Mouse (Mus musculus): ENCODE results near the gene Gm43064. TPM values are rescaled to one million over a fixed set of nuclear protein-coding genes. Genes with fewer than 3 reads are reported as not detected.

Gene Gm43064
- polyA plus RNA-seq, 1 experiment from 2014 or later: 0.22 TPM

GRCm38 (mm10) chr3:103867424-103867971, 58.1 kb downstream of the Gm43064 start:
- no peaks in the 10 kb centered on the region for H3K36me3 ChIP-seq
- no peaks in the 10 kb centered on the region for H3K27me3 ChIP-seq (ENCODE audit: low read depth, poor library complexity, severe bottlenecking)
- no peaks in the 10 kb centered on the region for H3K9me3 ChIP-seq (replicated peaks)
- DNase-seq (ENCODE audit: low spot score): no peak
- 90% methylated on average over 5 of the region's 5 CpGs for WGBS
- no peak overlapping the region for H3K4me3 ChIP-seq
- H3K4me1 ChIP-seq: no peaks in the 10 kb centered on the region
- no peak overlapping the region for H3K27ac ChIP-seq (replicated peaks)

GRCm38 (mm10) chr3:103868008-103868407, 58.6 kb downstream of the Gm43064 start:
- H3K4me1 ChIP-seq: no peaks in the 10 kb centered on the region
- no peak overlapping the region for H3K4me3 ChIP-seq
- 92% methylated on average over 4 of the region's 4 CpGs for WGBS
- no peaks in the 10 kb centered on the region for H3K9me3 ChIP-seq (replicated peaks)
- H3K27ac ChIP-seq (replicated peaks): no peak overlapping the region
- H3K27me3 ChIP-seq (ENCODE audit: low read depth, poor library complexity, severe bottlenecking): no peaks in the 10 kb centered on the region
- DNase-seq (ENCODE audit: low spot score): no peak
- no peaks in the 10 kb centered on the region for H3K36me3 ChIP-seq

- H3K36me3 ChIP-seq: no peaks in the 10 kb centered on the region
- H3K9me3 ChIP-seq (replicated peaks): no peaks in the 10 kb centered on the region
- no peaks in the 10 kb centered on the region for H3K27me3 ChIP-seq (ENCODE audit: low read depth, poor library complexity, severe bottlenecking)
- H3K27ac ChIP-seq (replicated peaks): no peak overlapping the region
- no peaks in the 10 kb centered on the region for H3K4me1 ChIP-seq
- 71% methylated on average over 3 of the region's 3 CpGs for WGBS
- H3K4me3 ChIP-seq: no peak overlapping the region
- no peak for DNase-seq (ENCODE audit: low spot score)
These were observed 63.3 kb downstream of the Gm43064 start for GRCm38 (mm10) chr3:103872663-103873098.

GRCm38 (mm10) chr3:103874329-103874728, 65.0 kb downstream of the Gm43064 start:
- no peaks in the 10 kb centered on the region for H3K27me3 ChIP-seq (ENCODE audit: low read depth, poor library complexity, severe bottlenecking)
- no peak overlapping the region for H3K4me3 ChIP-seq
- no peaks in the 10 kb centered on the region for H3K9me3 ChIP-seq (replicated peaks)
- no peak for DNase-seq (ENCODE audit: low spot score)
- H3K36me3 ChIP-seq: no peaks in the 10 kb centered on the region
- WGBS: 78% methylated on average over 7 of the region's 7 CpGs
- no peaks in the 10 kb centered on the region for H3K4me1 ChIP-seq
- no peak overlapping the region for H3K27ac ChIP-seq (replicated peaks)

- H3K9me3 ChIP-seq (replicated peaks): no peaks in the 10 kb centered on the region
- no peak for DNase-seq (ENCODE audit: low spot score)
- no peaks in the 10 kb centered on the region for H3K27me3 ChIP-seq (ENCODE audit: low read depth, poor library complexity, severe bottlenecking)
- H3K36me3 ChIP-seq: no peaks in the 10 kb centered on the region
- no peaks in the 10 kb centered on the region for H3K4me1 ChIP-seq
- WGBS: 85% methylated on average over 11 of the region's 11 CpGs
- H3K27ac ChIP-seq (replicated peaks): no peak overlapping the region
- H3K4me3 ChIP-seq: no peak overlapping the region
These were observed 76.6 kb downstream of the Gm43064 start for GRCm38 (mm10) chr3:103885946-103886345.

GRCm38 (mm10) chr3:103887581-103887980, 78.2 kb downstream of the Gm43064 start:
- Histone ChIP-seq H3K4me1 (no peaks in the 10 kb centered on the region), H3K36me3 (no peaks in the 10 kb centered on the region), H3K27me3 (ENCODE audit: low read depth, poor library complexity, severe bottlenecking) (no peaks in the 10 kb centered on the region), H3K9me3 (replicated peaks) (no peaks in the 10 kb centered on the region), H3K27ac (replicated peaks) (no peak overlapping the region), H3K4me3 (no peak overlapping the region)
- DNase-seq (ENCODE audit: low spot score): no peak
- 31% methylated on average over 3 of the region's 3 CpGs for WGBS

Other genes with a start within 250 kb of the Gm43064 start
- gene Syt6, start 234.3 kb upstream of the Gm43064 start, polyA plus RNA-seq (2016; fragmentation: Nextera tagmentation; extraction: Ambion mirVana): 0.74 and 2.3 TPM in 2 replicates
- gene Atg4a-ps, start 163.5 kb upstream of the Gm43064 start, polyA plus RNA-seq (2016; fragmentation: Nextera tagmentation; extraction: Ambion mirVana): 0.10 and 0.11 TPM in 2 replicates
- gene Olfml3, start 71.6 kb upstream of the Gm43064 start, polyA plus RNA-seq (2016; fragmentation: Nextera tagmentation; extraction: Ambion mirVana): 9.9 TPM in 2 replicates
- not detected in 2 replicates for gene Gm10964, start 70.2 kb upstream of the Gm43064 start, polyA plus RNA-seq (2016; fragmentation: Nextera tagmentation; extraction: Ambion mirVana)
- gene Hipk1, start 18.0 kb upstream of the Gm43064 start, polyA plus RNA-seq (2016; fragmentation: Nextera tagmentation; extraction: Ambion mirVana): 9.9 and 10.8 TPM in 2 replicates
- 34.8 and 40.8 TPM in 2 replicates for gene Dclre1b, start 129 bp upstream of the Gm43064 start, polyA plus RNA-seq (2016; fragmentation: Nextera tagmentation; extraction: Ambion mirVana)
- gene Ap4b1, start 53 bp upstream of the Gm43064 start, polyA plus RNA-seq (2016; fragmentation: Nextera tagmentation; extraction: Ambion mirVana): 21.1 and 23.3 TPM in 2 replicates
- gene Bcl2l15, start 23.0 kb downstream of the Gm43064 start, polyA plus RNA-seq (2016; fragmentation: Nextera tagmentation; extraction: Ambion mirVana): 0.21 TPM in 1 of 2 replicates, not detected in the other
- gene Ptpn22, start 50.2 kb downstream of the Gm43064 start, polyA plus RNA-seq (2016; fragmentation: Nextera tagmentation; extraction: Ambion mirVana): 0.12 and 0.22 TPM in 2 replicates
- 14.5 and 15.9 TPM in 2 replicates for gene Rsbn1, start 104.5 kb downstream of the Gm43064 start, polyA plus RNA-seq (2016; fragmentation: Nextera tagmentation; extraction: Ambion mirVana)
- gene Phtf1, start 158.5 kb downstream of the Gm43064 start, polyA plus RNA-seq (2016; fragmentation: Nextera tagmentation; extraction: Ambion mirVana): 36.1 and 41.4 TPM in 2 replicates

Data from midbrain, embryonic 10.5 days (tissue).